Mouse (Mus musculus) cerebellum, adult 2 months (tissue): ENCODE data around the gene Cenpp.

ENCODE experiments used
- CTCF ChIP-seq: fragments of 200-500 bp; IDR thresholded peaks from 2 replicates; pipeline ENCODE4 v1.5.1; 2011; ENCODE audit warnings: low read depth, mild to moderate bottlenecking, control low read depth, low read length, moderate library complexity, borderline replicate concordance; ENCODE audit not compliant: insufficient read depth
- POLR2A ChIP-seq: fragments of 200-500 bp; IDR thresholded peaks from 2 replicates; pipeline ENCODE4 v1.6.1; 2011; ENCODE audit warnings: low read length, control low read depth, borderline replicate concordance; ENCODE audit not compliant: insufficient read depth

GRCm38 (mm10) chr13:49470319-49470718, 182.3 kb downstream of the Cenpp start:
- TF ChIP-seq POLR2A = no peak
- TF ChIP-seq CTCF = no peak
